Mouse (Mus musculus) G1E (cell line): ENCODE data around the gene Hacd1. TPM values are rescaled to one million over a fixed set of nuclear protein-coding genes. Genes with fewer than 3 reads are reported as not detected.

Experiments
- ATAC-seq: 2 replicates; pipeline ENCODE4 v1.8.0; 2016; ENCODE audit warnings: mild to moderate bottlenecking; ENCODE audit not compliant: insufficient number of reproducible peaks, poor library complexity, low FRiP score, severe bottlenecking; ENCODE audit errors: extremely low read depth
- DNase-seq: peaks from one replicate; pipeline ENCODE4 v3.0.0; 2012; ENCODE audit warnings: low spot score
- H3K27me3 ChIP-seq: 2 replicates; pipeline ENCODE4 v1.6.1; 2012; ENCODE audit warnings: mild to moderate bottlenecking, low read length, inconsistent platforms; ENCODE audit not compliant: insufficient read depth
- H3K36me3 ChIP-seq: replicated peaks from 2 replicates; pipeline ENCODE3; 2012; ENCODE audit warnings: mild to moderate bottlenecking, inconsistent platforms
- H3K4me1 ChIP-seq: 2 replicates; pipeline ENCODE4 v1.6.1; 2012; ENCODE audit warnings: low read depth, low read length, inconsistent platforms, mixed read lengths; ENCODE audit not compliant: insufficient read depth
- H3K4me3 ChIP-seq: 2 replicates; pipeline ENCODE4 v1.5.1; 2012; ENCODE audit warnings: low read depth, mild to moderate bottlenecking, inconsistent platforms, low read length, moderate library complexity, mixed read lengths
- H3K9me3 ChIP-seq: replicated peaks from 2 replicates; pipeline ENCODE4 v1.6.1; 2012; ENCODE audit warnings: inconsistent platforms
- CTCF ChIP-seq: IDR thresholded peaks from 2 replicates; pipeline ENCODE4 v1.5.1; 2012; ENCODE audit warnings: low read depth, low read length, inconsistent platforms, mixed read lengths
- GATA1 ChIP-seq: IDR thresholded peaks from 2 replicates; pipeline ENCODE4 v1.6.1; 2012; ENCODE audit warnings: borderline replicate concordance, low read length, inconsistent platforms, mixed read lengths
- GATA2 ChIP-seq: IDR thresholded peaks from 2 replicates; pipeline ENCODE4 v1.6.1; 2012; ENCODE audit warnings: low read depth, low read length, inconsistent platforms, borderline replicate concordance
- POLR2AphosphoS5 ChIP-seq: IDR thresholded peaks from 2 replicates; pipeline ENCODE4 v1.6.1; 2012; ENCODE audit warnings: low read depth, low read length, inconsistent platforms; ENCODE audit not compliant: insufficient replicate concordance
- TAL1 ChIP-seq: conservative IDR thresholded peaks from 2 replicates; pipeline ENCODE4 v1.6.1; 2012; ENCODE audit warnings: low read depth, low read length, inconsistent platforms, mixed read lengths
- polyA plus RNA-seq: library from polyadenylated mRNA; stranded (reverse); fragments of >175 nt; gene quantifications from 2 replicates; pipeline ENCODE4 v1.2.3, GENCODE M21; 2012
- total RNA-seq, 2 experiments: library from RNA; stranded (forward) in 1 of 2; stranded (reverse) in 1 of 2; fragments of 200-1000 nt in 1 of 2; fragments of >200 nt in 1 of 2; fragmentation: Nextera tagmentation in 1 of 2; gene quantifications; 2 replicates each; pipeline ENCODE4 v1.2.3; 2014 to 2017

Gene Hacd1
- total and polyA plus RNA-seq, 3 experiments: 10.2 to 50.4 (median 36.4) TPM

GRCm38 (mm10) chr2:14073362-14074220, 17.7 kb upstream of the Hacd1 start, which contains the start of gene Stam:
TSS of gene Stam (plus strand) at chr2:14074098.
- H3K9me3 ChIP-seq: no peaks in the 10 kb centered on the region
- H3K27me3 ChIP-seq: no peaks in the 10 kb centered on the region
- DNase-seq (peak; percentile 70), ATAC-seq (peak; percentile 86)
- no peaks in the 10 kb centered on the region for H3K36me3 ChIP-seq
- TF ChIP-seq TAL1 (no peak), GATA1 (no peak), POLR2AphosphoS5 (no peak), CTCF (no peak), GATA2 (no peak)
- H3K4me3 ChIP-seq: peak within 1 kb of the TSS; percentile 98
- H3K4me1 ChIP-seq: peaks cover 30% of the 10 kb centered on the region

GRCm38 (mm10) chr2:14073008-14073361, 17.1 kb upstream of the Hacd1 start:
- Histone ChIP-seq H3K4me1 (peaks cover 28% of the 10 kb centered on the region), H3K36me3 (no peaks in the 10 kb centered on the region), H3K27me3 (no peaks in the 10 kb centered on the region), H3K4me3 (peak overlapping the region; percentile 98), H3K9me3 (no peaks in the 10 kb centered on the region)
- TF ChIP-seq POLR2AphosphoS5: no peak
- TF ChIP-seq TAL1: no peak
- TF ChIP-seq GATA1: no peak
- TF ChIP-seq GATA2: no peak
- no peak for TF ChIP-seq CTCF
- ATAC-seq (no peak), DNase-seq (no peak)

- TF ChIP-seq POLR2AphosphoS5 (no peak), CTCF (no peak), GATA2 (no peak), GATA1 (no peak), TAL1 (no peak)
- DNase-seq (no peak), ATAC-seq (no peak)
- peaks cover 19% of the 10 kb centered on the region for H3K4me1 ChIP-seq
- no peaks in the 10 kb centered on the region; the same call in 1 of the 2 replicates for H3K27me3 ChIP-seq
- H3K4me3 ChIP-seq: no peak overlapping the region
- no peaks in the 10 kb centered on the region for H3K36me3 ChIP-seq
- no peaks in the 10 kb centered on the region for H3K9me3 ChIP-seq
Measured at GRCm38 (mm10) chr2:14070466-14070865, 14.5 kb upstream of the Hacd1 start.

- no peaks in the 10 kb centered on the region for H3K36me3 ChIP-seq
- ATAC-seq (peak; percentile 24), DNase-seq (no peak)
- no peak overlapping the region for H3K4me3 ChIP-seq
- TF ChIP-seq CTCF: no peak
- H3K4me1 ChIP-seq: peaks cover 11% of the 10 kb centered on the region
- H3K27me3 ChIP-seq: no peaks in the 10 kb centered on the region; the same call in 1 of the 2 replicates
- no peaks in the 10 kb centered on the region for H3K9me3 ChIP-seq
Measured at GRCm38 (mm10) chr2:14069027-14069426, 13.1 kb upstream of the Hacd1 start.

- no peaks in the 10 kb centered on the region for H3K36me3 ChIP-seq
- H3K27me3 ChIP-seq: peaks cover 5% of the 10 kb centered on the region; the same call in 1 of the 2 replicates
- no peaks in the 10 kb centered on the region for H3K9me3 ChIP-seq
- H3K4me3 ChIP-seq: no peak overlapping the region
- ATAC-seq (no peak), DNase-seq (no peak)
- TF ChIP-seq TAL1 (no peak), GATA2 (no peak), CTCF (no peak), POLR2AphosphoS5 (no peak), GATA1 (no peak)
- H3K4me1 ChIP-seq: peaks cover 11% of the 10 kb centered on the region
Measured at GRCm38 (mm10) chr2:14065704-14066650, 10.0 kb upstream of the Hacd1 start.

GRCm38 (mm10) chr2:14055168-14055565, 768 bp downstream of the Hacd1 start:
- ATAC-seq: peak; percentile 31; the same call in 1 of the 2 replicates
- TF ChIP-seq GATA1: no peak
- no peak for TF ChIP-seq TAL1
- no peak for TF ChIP-seq CTCF
- no peak for TF ChIP-seq GATA2
- no peak for TF ChIP-seq POLR2AphosphoS5
- Histone ChIP-seq H3K36me3 (peaks cover 6% of the 10 kb centered on the region), H3K4me3 (peak overlapping the region; percentile 89), H3K27me3 (no peaks in the 10 kb centered on the region), H3K4me1 (peaks cover 19% of the 10 kb centered on the region), H3K9me3 (no peaks in the 10 kb centered on the region)
- peak; percentile 23 for DNase-seq
